Mouse (Mus musculus): ENCODE results near the gene Zfp52.

GRCm38 (mm10) chr17:21557831-21558230 lies 22.5 kb downstream of the Zfp52 start:
- TF ChIP-seq POLR2A (IDR thresholded peaks at IDR 0.05; ENCODE audit: insufficient read depth, low read depth, low read length) (no peak), CTCF (IDR thresholded peaks at IDR 0.05; ENCODE audit: insufficient read depth, low read depth, low read length) (no peak)

Measured in olfactory bulb, adult 2 months (tissue).